Mouse (Mus musculus): ENCODE data around the gene Samd15. TPM values are rescaled to one million over a fixed set of nuclear protein-coding genes. Genes with fewer than 3 reads are reported as not detected.
"Not testable (repeated sequence)": the region's sequence is repeated elsewhere in the genome, so short reads cannot be mapped to it uniquely, and the experiment has no call there.

The Samd15 gene
- 2.2 and 2.6 TPM in 2 replicates for polyA plus RNA-seq (2015; fragmentation: Nextera tagmentation; extraction: Ambion mirVana)

DNA sequence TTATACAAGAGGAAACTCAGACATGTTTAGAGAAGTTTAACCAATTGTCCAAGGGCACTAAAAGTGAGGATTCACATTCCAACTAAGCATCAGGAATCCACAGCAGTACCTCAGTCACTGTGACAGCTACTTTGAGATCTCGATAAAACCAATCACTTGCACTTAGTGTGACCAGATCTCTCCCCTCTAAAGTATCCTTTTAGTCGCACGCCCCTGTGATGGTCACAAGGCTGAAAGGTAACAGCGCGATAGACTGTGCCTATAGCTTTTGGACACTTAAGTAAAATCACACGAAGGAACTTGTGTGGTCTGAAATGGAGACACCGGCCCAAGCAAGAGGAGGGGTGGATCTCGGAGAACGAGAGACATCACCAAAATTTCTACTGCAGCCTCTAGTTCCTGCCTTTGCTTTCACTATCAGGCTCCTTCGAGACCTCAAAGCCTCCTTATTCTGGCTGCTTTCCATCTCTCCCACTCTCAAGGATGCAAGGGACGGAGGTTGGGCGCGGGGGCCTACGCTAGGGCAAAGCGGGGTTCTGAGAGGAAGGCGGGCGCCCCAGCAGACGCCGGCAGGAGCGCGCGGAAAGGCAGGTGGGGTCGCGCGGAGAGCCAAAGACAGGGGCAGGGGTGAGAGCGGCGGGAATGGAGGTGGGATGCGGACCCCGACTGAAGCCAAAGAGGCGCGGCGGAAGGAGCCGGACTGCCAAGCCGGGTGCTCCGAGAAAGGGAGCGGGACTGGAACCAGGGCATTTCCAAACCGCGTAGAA lies at the start of gene Samd15:
TSS of gene Samd15 (plus strand) at position 518 of the 767 bp plus-strand sequence.
- peak within 1 kb of the TSS; percentile 70 for H3K4me2 ChIP-seq (ENCODE audit: low read length)
- ATAC-seq = peak; percentile 64
- peaks cover 13% of the 10 kb centered on the region for H3K4me1 ChIP-seq (ENCODE audit: control insufficient read depth, insufficient read depth, low read length)
- H3K4me3 ChIP-seq (ENCODE audit: low read depth, low read length) = peak within 1 kb of the TSS; percentile 72
- H3K27ac ChIP-seq (ENCODE audit: low read length) = peak within 1 kb of the TSS; percentile 90
- peak within 1 kb of the TSS; percentile 92 for H3K9ac ChIP-seq (ENCODE audit: low read depth, low read length)
- WGBS = under 1% methylated on average over 38 of the region's 38 CpGs
- no peaks in the 10 kb centered on the region for H3K36me3 ChIP-seq (ENCODE audit: control insufficient read depth, insufficient read depth, low read length)
- H3K27me3 ChIP-seq (ENCODE audit: control insufficient read depth, insufficient read depth, low read depth, low read length) = no peaks in the 10 kb centered on the region
- no peaks in the 10 kb centered on the region for H3K9me3 ChIP-seq (replicated peaks; ENCODE audit: control insufficient read depth, low read length, poor library complexity, severe bottlenecking)

DNA sequence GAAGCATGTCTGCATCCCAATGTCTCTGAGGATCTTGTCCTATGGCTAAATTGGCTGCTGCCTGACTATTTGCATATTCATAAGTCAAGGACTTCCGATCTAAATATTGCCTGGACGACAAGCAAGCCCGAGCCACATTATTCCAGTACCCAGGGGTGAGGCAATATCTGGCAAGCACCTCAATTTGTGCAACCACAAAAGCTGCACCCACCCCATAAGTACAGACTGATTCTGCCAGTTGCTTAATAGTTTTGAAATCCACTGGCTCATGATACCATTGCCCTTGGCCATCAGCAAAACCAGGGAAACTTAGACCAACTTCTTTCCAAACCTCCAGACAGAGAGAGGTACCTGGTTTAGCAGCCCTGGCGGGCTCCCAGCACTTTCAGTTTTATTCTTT lies 45.1 kb upstream of the Samd15 start:
- not testable (repeated sequence) for H3K27me3 ChIP-seq (ENCODE audit: control insufficient read depth, insufficient read depth, low read depth, low read length); H3K36me3 ChIP-seq (ENCODE audit: control insufficient read depth, insufficient read depth, low read length); H3K9ac ChIP-seq (ENCODE audit: low read depth, low read length); H3K4me1 ChIP-seq (ENCODE audit: control insufficient read depth, insufficient read depth, low read length); H3K27ac ChIP-seq (ENCODE audit: low read length); H3K4me3 ChIP-seq (ENCODE audit: low read depth, low read length); ATAC-seq; H3K9me3 ChIP-seq (replicated peaks; ENCODE audit: control insufficient read depth, low read length, poor library complexity, severe bottlenecking); H3K4me2 ChIP-seq (ENCODE audit: low read length)
- 89% methylated on average over 4 of the region's 4 CpGs for WGBS

DNA sequence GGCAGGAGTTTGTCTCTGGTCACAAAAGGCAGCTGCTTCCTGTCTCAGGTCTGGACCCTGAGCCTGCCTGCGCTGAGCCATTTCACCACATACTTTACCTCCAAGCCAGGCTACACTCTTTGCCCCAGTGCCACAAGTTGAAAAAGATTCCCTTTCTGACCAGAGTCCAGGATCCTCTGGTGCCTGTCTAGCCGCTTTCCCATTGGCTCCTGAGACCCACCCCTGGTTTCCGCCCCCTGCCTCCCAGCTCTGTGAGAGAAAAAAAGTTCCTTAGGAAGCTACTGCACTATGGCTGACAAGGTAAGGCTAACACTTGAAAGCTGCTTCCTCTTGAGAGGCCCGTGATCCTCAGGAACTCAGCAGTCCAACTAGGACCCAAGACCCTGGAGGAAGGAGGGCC lies 42.2 kb upstream of the Samd15 start:
- Histone ChIP-seq H3K4me2 (ENCODE audit: low read length) (no peak overlapping the region), H3K4me3 (ENCODE audit: low read depth, low read length) (no peak overlapping the region), H3K9me3 (replicated peaks; ENCODE audit: control insufficient read depth, low read length, poor library complexity, severe bottlenecking) (no peaks in the 10 kb centered on the region), H3K27ac (ENCODE audit: low read length) (no peak overlapping the region), H3K4me1 (ENCODE audit: control insufficient read depth, insufficient read depth, low read length) (no peaks in the 10 kb centered on the region), H3K27me3 (ENCODE audit: control insufficient read depth, insufficient read depth, low read depth, low read length) (no peaks in the 10 kb centered on the region), H3K36me3 (ENCODE audit: control insufficient read depth, insufficient read depth, low read length) (0 out of 2 replicates have a peak, but pooled peaks cover 4% of the 10 kb centered on the region), H3K9ac (ENCODE audit: low read depth, low read length) (no peak overlapping the region)
- whole genome bisulfite sequencing = 54% methylated on average over 4 of the region's 4 CpGs
- no peak for ATAC-seq

DNA sequence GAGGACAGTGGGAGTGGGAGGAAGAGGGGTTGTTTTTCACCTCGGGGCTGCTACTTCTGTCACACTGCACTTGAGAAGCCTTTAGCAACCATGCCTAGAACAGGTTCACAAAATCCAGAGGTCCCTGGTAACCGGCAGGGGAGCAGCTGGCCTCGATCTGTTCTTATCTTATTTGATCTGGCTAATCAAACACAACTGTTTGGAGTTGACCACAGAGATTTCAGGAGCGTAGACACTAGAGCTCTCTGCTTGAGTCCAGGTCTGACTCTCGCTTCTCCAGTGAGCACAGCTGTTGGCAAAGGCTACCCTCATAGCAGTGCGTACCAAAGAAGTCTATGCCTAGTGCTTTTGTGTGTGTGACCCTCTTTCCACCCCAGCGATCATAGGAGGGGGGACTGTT lies 41.4 kb upstream of the Samd15 start:
- Histone ChIP-seq H3K27ac (ENCODE audit: low read length) (no peak overlapping the region), H3K4me2 (ENCODE audit: low read length) (no peak overlapping the region), H3K9ac (ENCODE audit: low read depth, low read length) (no peak overlapping the region), H3K4me3 (ENCODE audit: low read depth, low read length) (no peak overlapping the region), H3K36me3 (ENCODE audit: control insufficient read depth, insufficient read depth, low read length) (0 out of 2 replicates have a peak, but pooled peaks cover 4% of the 10 kb centered on the region), H3K9me3 (replicated peaks; ENCODE audit: control insufficient read depth, low read length, poor library complexity, severe bottlenecking) (no peaks in the 10 kb centered on the region), H3K27me3 (ENCODE audit: control insufficient read depth, insufficient read depth, low read depth, low read length) (no peaks in the 10 kb centered on the region), H3K4me1 (ENCODE audit: control insufficient read depth, insufficient read depth, low read length) (no peaks in the 10 kb centered on the region)
- WGBS = 66% methylated on average over 7 of the region's 7 CpGs
- ATAC-seq = no peak

DNA sequence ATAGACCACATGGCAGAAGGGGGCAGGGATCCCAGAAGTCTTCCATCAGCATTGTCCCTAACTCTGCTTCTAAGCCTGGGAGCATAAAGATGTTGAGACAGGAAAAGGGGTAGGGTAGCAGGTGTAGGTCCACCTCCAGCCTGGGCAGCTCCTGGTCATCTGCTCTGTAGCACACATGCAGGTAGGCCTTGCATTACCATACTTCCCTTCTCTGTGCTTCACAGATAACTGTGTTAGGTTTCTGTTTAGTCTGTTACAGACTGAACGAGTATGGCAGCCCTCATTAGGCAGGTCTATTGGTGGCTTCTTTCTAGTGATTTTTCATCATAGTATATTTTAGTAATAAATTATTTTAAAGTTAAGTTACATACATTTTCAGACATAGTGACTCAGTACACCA lies 39.2 kb upstream of the Samd15 start:
- Histone ChIP-seq H3K9ac (ENCODE audit: low read depth, low read length) (no peak overlapping the region), H3K4me3 (ENCODE audit: low read depth, low read length) (no peak overlapping the region), H3K27me3 (ENCODE audit: control insufficient read depth, insufficient read depth, low read depth, low read length) (no peaks in the 10 kb centered on the region), H3K4me2 (ENCODE audit: low read length) (no peak overlapping the region), H3K4me1 (ENCODE audit: control insufficient read depth, insufficient read depth, low read length) (no peaks in the 10 kb centered on the region), H3K9me3 (replicated peaks; ENCODE audit: control insufficient read depth, low read length, poor library complexity, severe bottlenecking) (no peaks in the 10 kb centered on the region), H3K27ac (ENCODE audit: low read length) (no peak overlapping the region), H3K36me3 (ENCODE audit: control insufficient read depth, insufficient read depth, low read length) (0 out of 2 replicates have a peak, but pooled peaks cover 4% of the 10 kb centered on the region)
- ATAC-seq = no peak
- 91% methylated on average over 1 of the region's 1 CpGs for WGBS

DNA sequence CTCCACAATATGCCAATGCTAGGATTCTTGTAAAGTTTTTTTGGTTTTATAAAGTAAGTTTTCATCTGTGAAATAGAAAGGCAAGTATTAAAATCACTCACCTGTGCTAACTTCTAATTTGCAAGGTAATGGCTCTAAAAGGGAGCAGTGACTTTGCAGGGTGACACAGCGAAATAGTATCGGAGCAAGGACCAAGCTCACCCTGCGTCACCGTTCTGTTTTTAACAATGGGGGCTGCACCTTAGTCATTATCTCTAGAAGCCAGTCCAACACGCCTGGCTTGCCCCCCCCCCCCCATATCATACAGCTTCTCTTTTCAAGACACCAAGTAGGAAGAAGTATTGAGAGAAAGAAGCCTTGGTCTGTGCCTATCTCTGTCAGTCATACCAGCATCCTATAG lies 38.7 kb upstream of the Samd15 start:
- H3K4me3 ChIP-seq (ENCODE audit: low read depth, low read length) = no peak overlapping the region
- H3K9ac ChIP-seq (ENCODE audit: low read depth, low read length) = no peak overlapping the region
- H3K4me1 ChIP-seq (ENCODE audit: control insufficient read depth, insufficient read depth, low read length) = no peaks in the 10 kb centered on the region
- H3K4me2 ChIP-seq (ENCODE audit: low read length) = no peak overlapping the region
- no peaks in the 10 kb centered on the region for H3K9me3 ChIP-seq (replicated peaks; ENCODE audit: control insufficient read depth, low read length, poor library complexity, severe bottlenecking)
- H3K27ac ChIP-seq (ENCODE audit: low read length) = no peak overlapping the region
- 0 out of 2 replicates have a peak, but pooled peaks cover 1% of the 10 kb centered on the region for H3K36me3 ChIP-seq (ENCODE audit: control insufficient read depth, insufficient read depth, low read length)
- no peak for ATAC-seq
- WGBS = 89% methylated on average over 5 of the region's 5 CpGs
- no peaks in the 10 kb centered on the region for H3K27me3 ChIP-seq (ENCODE audit: control insufficient read depth, insufficient read depth, low read depth, low read length)

DNA sequence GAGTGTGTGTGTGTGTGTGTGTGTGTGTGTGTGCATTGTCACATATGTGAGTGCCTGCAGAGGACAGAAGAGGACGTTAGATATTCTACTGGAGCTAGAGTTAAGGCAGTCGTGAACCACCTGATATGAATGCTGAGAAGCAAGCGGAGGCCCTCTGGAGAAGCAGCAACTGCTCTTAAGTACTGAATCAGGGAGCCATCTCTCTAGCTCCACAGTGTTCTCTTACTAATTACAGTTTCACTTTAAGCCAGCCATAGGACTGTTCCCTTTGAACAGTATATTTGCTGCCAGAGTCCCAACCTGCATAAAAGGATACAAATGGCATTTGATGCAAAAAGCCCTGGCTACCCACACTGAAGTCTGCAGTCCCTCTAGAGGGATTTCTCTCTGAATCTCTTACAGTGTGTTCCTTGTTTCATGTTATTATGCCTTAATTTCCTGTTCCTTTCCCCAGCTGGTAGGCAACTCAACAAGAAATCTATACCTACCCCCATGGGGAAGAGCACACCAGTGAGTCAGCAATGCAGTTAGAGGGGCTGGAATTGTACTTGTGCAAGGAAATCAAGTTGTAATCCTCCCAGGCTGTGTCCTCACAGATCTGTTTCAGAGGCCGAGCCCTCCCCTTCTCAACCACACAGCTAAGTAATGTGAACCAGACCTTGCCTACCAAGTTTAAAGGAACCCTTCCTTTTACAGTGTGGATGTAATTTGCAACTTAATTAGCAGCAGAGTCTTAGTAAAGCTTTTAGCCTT lies 24.2 kb upstream of the Samd15 start:
- ATAC-seq = no peak
- Histone ChIP-seq H3K27ac (ENCODE audit: low read length) (no peak overlapping the region), H3K4me2 (ENCODE audit: low read length) (no peak overlapping the region), H3K4me3 (ENCODE audit: low read depth, low read length) (no peak overlapping the region), H3K4me1 (ENCODE audit: control insufficient read depth, insufficient read depth, low read length) (no peaks in the 10 kb centered on the region), H3K27me3 (ENCODE audit: control insufficient read depth, insufficient read depth, low read depth, low read length) (no peaks in the 10 kb centered on the region), H3K9ac (ENCODE audit: low read depth, low read length) (no peak overlapping the region), H3K9me3 (replicated peaks; ENCODE audit: control insufficient read depth, low read length, poor library complexity, severe bottlenecking) (no peaks in the 10 kb centered on the region), H3K36me3 (ENCODE audit: control insufficient read depth, insufficient read depth, low read length) (peaks cover 13% of the 10 kb centered on the region)
- WGBS = 81% methylated on average over 4 of the region's 4 CpGs

DNA sequence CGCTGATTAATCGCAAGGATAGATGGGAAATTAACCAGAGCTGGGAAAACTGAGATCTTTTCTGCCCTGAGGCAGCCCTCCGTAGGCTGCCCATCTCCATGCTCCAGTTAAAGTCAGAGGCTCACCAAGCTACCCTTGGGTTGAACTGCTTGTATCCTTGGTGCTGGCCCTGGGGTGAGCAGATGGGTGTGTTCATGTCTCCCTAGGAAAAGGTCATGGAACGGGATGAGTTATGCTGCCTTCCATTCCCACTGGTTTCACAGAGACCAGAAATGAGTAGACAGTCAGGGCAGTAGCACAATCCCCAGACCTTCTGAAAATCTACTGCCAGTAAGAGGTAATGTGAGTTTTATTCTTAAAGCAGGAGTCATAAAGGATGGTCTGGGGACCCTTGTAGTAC lies 21.9 kb upstream of the Samd15 start:
- Histone ChIP-seq H3K4me2 (ENCODE audit: low read length) (no peak overlapping the region), H3K9ac (ENCODE audit: low read depth, low read length) (no peak overlapping the region), H3K36me3 (ENCODE audit: control insufficient read depth, insufficient read depth, low read length) (peaks cover 3% of the 10 kb centered on the region; the same call in 1 of the 2 replicates), H3K27ac (ENCODE audit: low read length) (no peak overlapping the region), H3K9me3 (replicated peaks; ENCODE audit: control insufficient read depth, low read length, poor library complexity, severe bottlenecking) (no peaks in the 10 kb centered on the region), H3K4me1 (ENCODE audit: control insufficient read depth, insufficient read depth, low read length) (no peaks in the 10 kb centered on the region), H3K4me3 (ENCODE audit: low read depth, low read length) (no peak overlapping the region), H3K27me3 (ENCODE audit: control insufficient read depth, insufficient read depth, low read depth, low read length) (no peaks in the 10 kb centered on the region)
- ATAC-seq = no peak
- 95% methylated on average over 4 of the region's 4 CpGs for WGBS

DNA sequence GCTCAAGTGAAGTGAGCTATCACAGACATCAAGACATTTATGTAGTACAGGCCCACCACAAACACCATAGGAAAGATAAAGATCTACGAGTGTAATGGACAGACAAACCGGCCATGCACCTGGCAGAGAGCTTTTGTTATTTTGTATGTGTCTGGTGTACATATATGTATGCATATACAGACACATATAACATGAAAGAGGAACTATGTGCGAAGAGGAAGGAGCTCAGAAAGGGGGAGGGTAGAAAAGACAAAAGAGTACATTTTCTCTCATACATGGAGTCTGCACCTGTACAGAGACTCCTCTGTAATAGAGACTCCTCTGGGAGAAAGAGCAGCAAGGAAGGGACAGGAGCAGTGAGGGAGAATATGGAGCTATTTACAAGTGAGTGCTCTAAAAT lies 6.5 kb upstream of the Samd15 start:
- no peaks in the 10 kb centered on the region for H3K36me3 ChIP-seq (ENCODE audit: control insufficient read depth, insufficient read depth, low read length)
- H3K9me3 ChIP-seq (replicated peaks; ENCODE audit: control insufficient read depth, low read length, poor library complexity, severe bottlenecking) = no peaks in the 10 kb centered on the region
- H3K27ac ChIP-seq (ENCODE audit: low read length) = no peak overlapping the region
- no peak overlapping the region for H3K4me3 ChIP-seq (ENCODE audit: low read depth, low read length)
- no peak for ATAC-seq
- H3K27me3 ChIP-seq (ENCODE audit: control insufficient read depth, insufficient read depth, low read depth, low read length) = no peaks in the 10 kb centered on the region
- no peak overlapping the region for H3K4me2 ChIP-seq (ENCODE audit: low read length)
- WGBS = 95% methylated on average over 3 of the region's 3 CpGs
- H3K9ac ChIP-seq (ENCODE audit: low read depth, low read length) = no peak overlapping the region
- peaks cover 2% of the 10 kb centered on the region; the same call in 1 of the 2 replicates for H3K4me1 ChIP-seq (ENCODE audit: control insufficient read depth, insufficient read depth, low read length)
